Mouse (Mus musculus): ENCODE results near the gene Kcnk5.
A peak's percentile ranks its signal among the peaks of the same experiment; 100 is the strongest.

The Kcnk5 gene

GRCm38 (mm10) chr14:20113189-20113961 is 68.2 kb downstream of the Kcnk5 start:
- no peak for DNase-seq

- no peak for DNase-seq
These were observed 69.4 kb downstream of the Kcnk5 start for GRCm38 (mm10) chr14:20112218-20112617.

- no peak for DNase-seq
These were observed 70.7 kb downstream of the Kcnk5 start for GRCm38 (mm10) chr14:20110945-20111344.

GRCm38 (mm10) chr14:20106271-20106670 is 75.3 kb downstream of the Kcnk5 start:
- peak; percentile 13 for DNase-seq

GRCm38 (mm10) chr14:20103207-20103606 is 78.4 kb downstream of the Kcnk5 start:
- DNase-seq, result peak; percentile 55

GRCm38 (mm10) chr14:20098061-20098460 is 83.5 kb downstream of the Kcnk5 start:
- DNase-seq, result peak; percentile 77

- peak; percentile 32 for DNase-seq
These were observed 86.7 kb downstream of the Kcnk5 start for GRCm38 (mm10) chr14:20094942-20095341.

GRCm38 (mm10) chr14:20093493-20093892 is 88.1 kb downstream of the Kcnk5 start:
- DNase-seq, result peak; percentile 68
